Mouse (Mus musculus) midbrain, embryonic 13.5 days (tissue): Measurements from ENCODE around the gene Foxj1. TPM values are rescaled to one million over a fixed set of nuclear protein-coding genes. Genes with fewer than 3 reads are reported as not detected.

ENCODE experiments used
- ATAC-seq: fragments of 200-750 bp; cut with Nextera tagmentation; 2 replicates; pipeline ENCODE4 v1.8.0; 2017; ENCODE audit warnings: mild to moderate bottlenecking, moderate TSS enrichment, moderate library complexity
- H3K27ac ChIP-seq: fragments of 300-500 bp; sonication (generic); 2 replicates; pipeline ENCODE4 v1.5.1; 2015; ENCODE audit warnings: inconsistent platforms, mild to moderate bottlenecking, moderate library complexity
- H3K27me3 ChIP-seq: fragments of 300-500 bp; sonication (generic); 2 replicates; pipeline ENCODE4 v1.6.1; 2015; ENCODE audit warnings: mild to moderate bottlenecking, inconsistent platforms
- H3K36me3 ChIP-seq: fragments of 300-500 bp; sonication (generic); 2 replicates; pipeline ENCODE4 v1.6.1; 2015; ENCODE audit warnings: mild to moderate bottlenecking, inconsistent platforms
- H3K4me1 ChIP-seq: fragments of 300-500 bp; sonication (generic); replicated peaks from 2 replicates; pipeline ENCODE4 v1.6.1; 2015; ENCODE audit warnings: inconsistent platforms
- H3K4me2 ChIP-seq: fragments of 300-500 bp; sonication (generic); replicated peaks from 2 replicates; pipeline ENCODE4 v1.6.1; 2015; ENCODE audit warnings: moderate library complexity, mild to moderate bottlenecking, inconsistent platforms
- H3K4me3 ChIP-seq: fragments of 300-500 bp; sonication (generic); replicated peaks from 2 replicates; pipeline ENCODE4 v1.5.1; 2015; ENCODE audit warnings: mild to moderate bottlenecking, inconsistent platforms
- H3K9ac ChIP-seq: fragments of 300-500 bp; sonication (generic); replicated peaks from 2 replicates; pipeline ENCODE4 v1.6.1; 2015; ENCODE audit warnings: mild to moderate bottlenecking, inconsistent platforms
- H3K9me3 ChIP-seq: fragments of 300-500 bp; sonication (generic); 2 replicates; pipeline ENCODE4 v1.6.1; 2016; ENCODE audit warnings: mild to moderate bottlenecking, inconsistent platforms
- WGBS: fragments of 180-500 bp; shearing (Covaris S2); methylation state at CpG from one replicate; pipeline ENCODE4 v1.1.7; 2015; 5-methylcytosine and 5-hydroxymethylcytosine counted together
- polyA plus RNA-seq: library from polyadenylated mRNA; unstranded; fragments of >200 nt; fragmentation: Nextera tagmentation; extraction: Ambion mirVana; gene quantifications from 2 replicates; pipeline ENCODE4 v1.2.1, GENCODE M21; 2015

Gene Foxj1
- polyA plus RNA-seq, 1 experiment from 2014 or later = 12.4 TPM

DNA sequence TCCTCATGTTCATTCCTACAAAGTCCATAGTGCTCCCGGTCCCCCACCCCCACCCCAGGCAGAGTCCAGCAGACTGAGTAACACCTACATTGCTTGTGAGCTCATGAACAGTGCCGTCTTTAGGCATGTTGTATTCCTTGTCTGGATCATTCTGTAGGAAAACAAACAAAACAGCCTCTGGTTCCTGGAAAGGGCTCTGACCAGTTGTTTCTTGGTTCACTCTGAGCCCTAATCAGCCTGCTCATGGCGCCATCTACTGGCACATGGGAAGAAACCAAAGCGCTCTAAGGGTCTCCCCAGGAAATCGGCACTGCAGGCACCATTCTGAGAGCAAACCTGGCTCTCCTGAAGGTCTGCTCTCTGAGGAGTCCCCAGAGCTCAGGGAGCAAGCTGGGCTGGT, 40.9 kb downstream of the Foxj1 start:
- no peak overlapping the region for H3K27ac ChIP-seq
- peak; percentile 22; the same call in 1 of the 2 replicates for ATAC-seq
- H3K4me1 ChIP-seq = no peaks in the 10 kb centered on the region
- WGBS = 33% methylated on average over 5 of the region's 5 CpGs
- H3K27me3 ChIP-seq = no peaks in the 10 kb centered on the region
- peaks cover 96% of the 10 kb centered on the region for H3K36me3 ChIP-seq
- no peak overlapping the region for H3K4me2 ChIP-seq
- no peak overlapping the region for H3K9ac ChIP-seq
- H3K4me3 ChIP-seq = no peak overlapping the region
- no peaks in the 10 kb centered on the region for H3K9me3 ChIP-seq

DNA sequence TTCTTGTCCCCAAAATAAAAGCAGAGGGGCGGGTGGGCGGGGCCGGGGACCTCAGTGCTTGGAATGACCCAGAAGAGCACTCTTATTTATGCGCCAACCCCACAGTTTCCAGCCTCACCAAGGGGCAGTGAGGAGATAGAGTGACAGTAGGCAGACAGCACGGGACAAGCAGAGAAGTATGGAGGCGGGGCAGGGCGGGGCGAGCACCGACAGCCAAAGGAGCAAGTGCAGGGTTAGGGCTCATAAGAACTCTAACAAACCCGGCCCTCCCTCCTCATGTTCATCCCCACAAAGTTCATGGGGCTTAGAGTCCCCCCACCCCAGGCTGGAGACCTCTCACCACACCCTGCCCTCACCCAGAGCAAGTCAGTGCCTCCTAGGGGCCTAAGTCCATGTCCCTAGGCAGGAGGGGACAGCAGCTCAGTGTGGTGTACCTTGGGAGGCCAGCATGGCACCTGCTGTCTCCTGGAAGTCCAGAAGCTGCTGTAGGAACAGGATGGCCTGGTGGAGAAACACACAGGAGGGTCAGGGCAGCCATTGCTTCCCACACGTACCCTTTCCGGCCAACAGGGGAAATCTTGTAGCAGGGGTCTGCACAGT, 41.6 kb downstream of the Foxj1 start:
- 88% methylated on average over 12 of the region's 12 CpGs for WGBS
- H3K36me3 ChIP-seq = peaks cover 96% of the 10 kb centered on the region
- no peak overlapping the region for H3K27ac ChIP-seq
- H3K4me2 ChIP-seq = no peak overlapping the region
- H3K27me3 ChIP-seq = no peaks in the 10 kb centered on the region
- H3K9ac ChIP-seq = no peak overlapping the region
- no peaks in the 10 kb centered on the region for H3K4me1 ChIP-seq
- H3K9me3 ChIP-seq = no peaks in the 10 kb centered on the region
- H3K4me3 ChIP-seq = no peak overlapping the region
- no peak for ATAC-seq

DNA sequence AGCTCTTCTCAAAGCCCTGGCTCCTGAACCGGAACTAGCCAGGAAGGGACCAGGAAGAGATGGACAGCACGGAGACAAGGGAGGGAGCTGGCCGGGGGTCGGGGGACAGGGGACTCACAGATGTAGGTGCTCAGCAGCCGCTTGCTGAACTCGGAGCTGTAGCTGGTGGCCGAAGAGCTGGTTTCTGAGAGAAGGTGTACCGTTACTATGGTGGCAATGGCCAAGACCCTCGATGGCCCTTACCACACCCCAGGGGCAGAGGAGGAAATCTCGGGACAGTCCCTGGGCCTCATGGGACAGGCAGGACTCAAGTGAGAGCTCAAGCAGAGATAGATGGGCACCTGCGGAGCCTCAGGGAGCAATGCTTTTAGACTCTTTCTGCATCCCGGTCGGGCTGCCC, 42.8 kb downstream of the Foxj1 start:
- H3K36me3 ChIP-seq = peaks cover 98% of the 10 kb centered on the region
- no peak overlapping the region for H3K4me2 ChIP-seq

DNA sequence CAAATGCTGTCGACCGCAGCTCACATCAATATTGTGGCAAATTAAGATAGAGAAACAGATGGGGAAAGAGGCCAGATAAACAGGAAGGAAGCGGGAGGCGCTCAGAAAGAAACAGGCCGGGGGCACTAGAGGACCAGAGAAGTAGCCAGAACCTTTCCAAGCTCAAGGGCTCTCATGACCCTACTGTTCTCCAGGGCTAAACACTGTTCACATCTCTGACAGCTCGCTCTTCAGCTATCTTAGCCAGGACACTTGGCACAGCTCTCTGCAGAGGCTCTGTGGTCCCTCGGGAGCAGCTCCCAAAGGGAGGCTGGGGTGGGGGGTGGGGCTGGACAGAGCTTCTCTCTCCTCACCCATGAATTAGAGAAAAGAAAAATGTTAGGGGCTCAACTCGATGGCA, 44.6 kb downstream of the Foxj1 start:
- peaks cover 83% of the 10 kb centered on the region for H3K36me3 ChIP-seq

More for the DNA sequence above, 42.8 kb downstream of the Foxj1 start:
- Histone ChIP-seq H3K27me3 (no peaks in the 10 kb centered on the region), H3K4me3 (no peak overlapping the region), H3K9ac (no peak overlapping the region), H3K9me3 (no peaks in the 10 kb centered on the region), H3K27ac (no peak overlapping the region), H3K4me1 (no peaks in the 10 kb centered on the region)
- no peak for ATAC-seq
- WGBS = 92% methylated on average over 13 of the region's 13 CpGs

DNA sequence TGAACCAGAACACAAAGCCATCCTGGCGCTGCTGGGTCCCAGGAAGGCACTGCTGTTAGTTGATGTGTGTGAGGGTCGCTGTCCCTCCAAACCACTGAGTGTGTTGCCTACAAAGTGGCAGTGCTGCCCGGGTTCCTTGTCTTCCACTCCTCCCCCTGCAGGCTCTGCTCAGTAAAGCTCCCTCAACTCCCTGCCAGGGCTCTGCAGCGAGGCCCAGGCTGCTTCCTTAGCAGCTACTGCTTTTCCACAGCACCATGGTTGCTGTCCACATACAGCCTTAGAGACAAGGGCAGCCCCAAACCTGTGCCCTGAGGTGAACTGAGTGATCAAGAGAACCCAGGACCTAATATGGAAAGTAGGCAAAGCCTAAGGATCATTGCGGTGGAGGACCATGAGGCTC, 47.8 kb downstream of the Foxj1 start:
- 72% methylated on average over 5 of the region's 5 CpGs for WGBS
- Histone ChIP-seq H3K4me1 (no peaks in the 10 kb centered on the region; the same call in 1 of the 2 replicates), H3K36me3 (peaks cover 53% of the 10 kb centered on the region), H3K4me3 (no peak overlapping the region), H3K4me2 (no peak overlapping the region), H3K9me3 (no peaks in the 10 kb centered on the region), H3K27me3 (peaks cover 32% of the 10 kb centered on the region), H3K27ac (no peak overlapping the region), H3K9ac (no peak overlapping the region)
- ATAC-seq = no peak

More for the DNA sequence above, 44.6 kb downstream of the Foxj1 start:
- no peak overlapping the region for H3K4me2 ChIP-seq
- no peak for ATAC-seq
- H3K4me1 ChIP-seq = no peaks in the 10 kb centered on the region
- no peak overlapping the region for H3K4me3 ChIP-seq
- WGBS = 85% methylated on average over 8 of the region's 8 CpGs
- H3K27me3 ChIP-seq = peaks cover under 1% of the 10 kb centered on the region; the same call in 1 of the 2 replicates
- no peaks in the 10 kb centered on the region for H3K9me3 ChIP-seq
- no peak overlapping the region for H3K27ac ChIP-seq
- H3K9ac ChIP-seq = no peak overlapping the region

DNA sequence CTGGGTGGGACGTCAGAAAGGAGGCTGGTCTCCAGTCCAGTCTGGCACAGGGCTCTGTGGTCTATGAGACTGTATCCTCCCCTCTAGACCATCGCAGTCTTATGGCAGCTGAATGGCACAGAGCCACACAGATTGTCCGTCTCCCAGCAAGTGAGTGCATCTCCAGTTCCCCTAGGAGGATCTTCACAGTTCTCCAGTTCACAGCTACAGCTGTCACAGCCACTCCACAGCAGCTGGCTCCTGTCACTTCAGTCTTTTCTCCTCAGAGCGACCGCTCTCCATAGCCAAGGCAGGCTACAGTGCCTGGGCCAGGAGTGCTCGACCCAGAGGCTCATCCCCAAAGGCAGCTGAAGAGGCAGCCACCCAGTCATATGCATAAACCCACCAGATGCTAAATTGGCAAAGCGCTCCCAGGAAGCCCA, 49.4 kb downstream of the Foxj1 start:
- WGBS = 62% methylated on average over 7 of the region's 7 CpGs
- Histone ChIP-seq H3K9me3 (no peaks in the 10 kb centered on the region), H3K27me3 (peaks cover 48% of the 10 kb centered on the region), H3K27ac (no peak overlapping the region), H3K4me2 (no peak overlapping the region), H3K36me3 (peaks cover 37% of the 10 kb centered on the region), H3K4me3 (no peak overlapping the region), H3K4me1 (peaks cover 10% of the 10 kb centered on the region), H3K9ac (peak overlapping the region; percentile 20; the same call in 1 of the 2 replicates)
- 0 out of 2 replicates have a peak, but pooled peaks have one; percentile 17 for ATAC-seq

DNA sequence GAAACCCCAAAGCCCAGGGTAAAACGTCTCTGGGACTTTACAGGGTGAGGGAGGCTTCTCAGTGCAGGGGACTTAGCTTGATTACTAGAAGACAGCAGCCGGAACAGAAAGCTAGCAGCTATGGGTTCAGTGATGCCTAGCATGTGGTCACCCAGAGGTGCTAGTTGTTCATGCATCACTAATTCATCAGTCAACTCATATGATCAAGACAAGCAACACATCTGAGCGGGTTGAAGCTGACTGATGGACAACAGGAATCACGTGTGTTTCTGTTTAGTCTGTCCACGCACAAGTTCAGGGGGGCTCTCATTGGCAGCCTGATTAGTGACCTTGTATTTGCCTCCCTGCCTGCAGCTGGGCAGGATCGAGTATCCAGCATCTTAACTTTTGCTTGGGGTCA, 51.2 kb downstream of the Foxj1 start:
- Histone ChIP-seq H3K27me3 (peaks cover 61% of the 10 kb centered on the region), H3K36me3 (peaks cover 19% of the 10 kb centered on the region), H3K4me3 (no peak overlapping the region), H3K4me1 (peaks cover 10% of the 10 kb centered on the region), H3K9me3 (no peaks in the 10 kb centered on the region), H3K4me2 (no peak overlapping the region), H3K27ac (no peak overlapping the region), H3K9ac (no peak overlapping the region)
- ATAC-seq = no peak
- WGBS = 61% methylated on average over 6 of the region's 6 CpGs

DNA sequence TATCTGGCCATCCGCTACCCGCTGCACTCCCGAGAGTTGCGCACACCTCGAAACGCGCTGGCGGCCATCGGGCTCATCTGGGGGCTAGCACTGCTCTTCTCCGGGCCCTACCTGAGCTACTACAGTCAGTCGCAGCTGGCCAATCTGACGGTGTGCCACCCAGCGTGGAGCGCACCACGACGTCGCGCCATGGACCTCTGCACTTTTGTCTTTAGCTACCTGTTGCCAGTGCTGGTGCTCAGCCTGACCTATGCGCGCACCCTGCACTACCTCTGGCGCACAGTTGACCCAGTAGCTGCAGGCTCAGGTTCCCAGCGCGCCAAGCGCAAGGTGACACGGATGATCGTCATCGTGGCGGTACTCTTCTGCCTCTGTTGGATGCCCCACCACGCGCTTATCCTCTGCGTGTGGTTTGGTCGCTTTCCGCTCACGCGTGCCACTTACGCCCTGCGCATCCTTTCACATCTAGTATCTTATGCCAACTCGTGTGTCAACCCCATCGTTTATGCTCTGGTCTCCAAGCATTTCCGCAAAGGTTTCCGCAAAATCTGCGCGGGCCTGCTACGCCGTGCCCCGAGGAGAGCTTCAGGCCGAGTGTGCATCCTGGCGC, 52.2 kb downstream of the Foxj1 start:
- no peak overlapping the region for H3K4me3 ChIP-seq
- no peaks in the 10 kb centered on the region for H3K9me3 ChIP-seq
- peak; percentile 34; the same call in 1 of the 2 replicates for ATAC-seq
- H3K9ac ChIP-seq = no peak overlapping the region
- peaks cover 61% of the 10 kb centered on the region for H3K27me3 ChIP-seq
- no peak overlapping the region for H3K27ac ChIP-seq
- H3K4me1 ChIP-seq = peaks cover 10% of the 10 kb centered on the region
- peaks cover 10% of the 10 kb centered on the region for H3K36me3 ChIP-seq
- no peak overlapping the region for H3K4me2 ChIP-seq
- WGBS = 12% methylated on average over 48 of the region's 48 CpGs

DNA sequence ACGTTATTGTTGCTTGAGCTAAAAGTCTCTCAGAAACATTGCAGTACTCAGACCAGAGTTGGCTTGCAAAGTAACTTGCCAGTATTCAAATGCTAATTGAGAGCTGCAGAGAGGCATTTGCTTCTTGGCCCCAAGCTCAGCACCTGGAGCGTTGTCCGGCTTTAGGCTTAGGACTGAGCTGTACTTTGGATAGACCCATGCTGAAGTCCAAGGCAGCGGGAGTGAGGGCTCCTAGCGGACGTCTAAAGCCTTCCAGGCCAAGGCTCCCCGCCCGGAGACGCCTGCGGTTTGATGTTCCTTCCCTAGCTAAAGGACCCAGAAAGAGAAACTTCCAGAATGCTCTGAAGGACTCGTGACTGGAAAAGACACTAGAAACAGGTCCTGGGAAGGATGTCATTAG, 53.1 kb downstream of the Foxj1 start:
- H3K9ac ChIP-seq = no peak overlapping the region
- WGBS = 2% methylated on average over 11 of the region's 11 CpGs
- H3K27me3 ChIP-seq = peaks cover 61% of the 10 kb centered on the region
- no peak overlapping the region for H3K4me3 ChIP-seq
- no peaks in the 10 kb centered on the region for H3K9me3 ChIP-seq
- peaks cover under 1% of the 10 kb centered on the region; the same call in 1 of the 2 replicates for H3K36me3 ChIP-seq
- no peak for ATAC-seq
- peak overlapping the region; percentile 53 for H3K4me2 ChIP-seq
- peaks cover 10% of the 10 kb centered on the region for H3K4me1 ChIP-seq
- H3K27ac ChIP-seq = no peak overlapping the region

DNA sequence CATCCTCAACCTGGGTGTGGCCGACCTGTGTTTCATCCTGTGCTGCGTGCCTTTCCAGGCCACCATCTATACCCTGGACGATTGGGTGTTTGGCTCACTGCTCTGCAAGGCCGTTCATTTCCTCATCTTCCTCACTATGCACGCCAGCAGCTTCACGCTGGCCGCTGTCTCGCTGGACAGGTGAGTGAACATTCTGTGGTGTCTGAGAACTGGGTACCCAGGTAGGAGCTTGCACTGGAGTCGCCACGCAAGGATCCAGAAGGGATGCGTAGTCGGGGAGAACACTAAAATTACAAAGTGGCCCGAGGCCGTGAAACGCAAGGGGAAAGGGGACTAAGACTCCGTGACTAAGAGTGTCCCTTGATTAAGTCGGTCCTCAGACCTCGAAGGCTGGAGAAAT, 53.5 kb downstream of the Foxj1 start:
- peaks cover 10% of the 10 kb centered on the region for H3K4me1 ChIP-seq
- H3K4me2 ChIP-seq = peak overlapping the region; percentile 53
- no peaks in the 10 kb centered on the region for H3K9me3 ChIP-seq
- peak overlapping the region; percentile 37 for H3K4me3 ChIP-seq
- no peaks in the 10 kb centered on the region for H3K36me3 ChIP-seq
- no peak overlapping the region for H3K27ac ChIP-seq
- H3K9ac ChIP-seq = peak overlapping the region; percentile 60
- H3K27me3 ChIP-seq = peaks cover 61% of the 10 kb centered on the region
- no peak for ATAC-seq
- WGBS = 3% methylated on average over 18 of the region's 18 CpGs

DNA sequence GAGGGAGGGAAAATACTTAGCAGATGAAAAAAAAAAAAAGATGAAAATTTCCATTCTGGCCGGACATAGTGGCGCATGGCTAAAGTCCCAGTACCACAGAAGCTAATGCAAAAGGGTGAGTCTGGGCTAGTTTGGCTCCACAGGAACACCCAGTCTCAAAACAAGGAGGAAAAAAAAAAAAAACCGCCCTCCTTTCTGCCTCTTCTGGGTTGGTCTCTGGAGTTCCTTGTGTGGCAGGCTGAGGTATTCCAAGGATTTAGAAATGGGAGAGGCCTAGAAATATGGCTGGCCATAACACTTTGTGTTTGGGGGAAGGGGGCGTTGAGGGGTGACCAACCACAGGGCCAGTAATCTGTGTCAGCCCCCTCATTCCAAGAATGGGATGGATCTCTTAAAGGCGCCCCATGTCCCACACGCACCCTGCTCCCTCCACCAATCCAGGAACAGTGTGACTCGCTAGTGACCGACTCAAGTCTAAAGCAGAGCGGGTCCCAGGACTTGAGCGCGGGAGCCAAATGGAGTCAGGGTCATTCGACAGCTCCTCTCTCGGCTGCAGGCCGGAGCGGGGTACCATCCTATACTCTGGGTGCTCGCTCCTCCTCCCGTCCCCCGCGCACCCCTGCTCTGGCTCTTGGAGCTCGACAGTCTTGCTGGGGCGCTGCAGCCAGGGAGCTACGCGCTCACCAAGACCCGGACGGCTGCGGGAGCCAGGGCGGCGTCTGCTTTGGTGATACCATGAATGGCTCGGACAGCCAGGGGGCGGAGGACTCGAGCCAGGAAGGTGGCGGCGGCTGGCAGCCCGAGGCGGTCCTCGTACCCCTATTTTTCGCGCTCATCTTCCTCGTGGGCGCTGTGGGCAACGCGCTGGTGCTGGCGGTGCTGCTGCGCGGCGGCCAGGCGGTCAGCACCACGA, 54.2 kb downstream of the Foxj1 start, which contains the start of gene Galr2:
Gene Galr2 (plus strand): TSS at position 189 of the 913 bp plus-strand sequence.
- ATAC-seq = no peak
- peaks cover 10% of the 10 kb centered on the region for H3K4me1 ChIP-seq
- no peaks in the 10 kb centered on the region for H3K9me3 ChIP-seq
- WGBS = 7% methylated on average over 48 of the region's 48 CpGs
- peak within 1 kb of the TSS; percentile 60 for H3K9ac ChIP-seq
- H3K36me3 ChIP-seq = no peaks in the 10 kb centered on the region
- H3K27ac ChIP-seq = no peak within 1 kb of the TSS
- H3K4me2 ChIP-seq = peak within 1 kb of the TSS; percentile 53
- peak within 1 kb of the TSS; percentile 37 for H3K4me3 ChIP-seq
- peaks cover 61% of the 10 kb centered on the region for H3K27me3 ChIP-seq
